Mouse (Mus musculus): ENCODE measurements around the gene Cabcoco1.

DNA sequence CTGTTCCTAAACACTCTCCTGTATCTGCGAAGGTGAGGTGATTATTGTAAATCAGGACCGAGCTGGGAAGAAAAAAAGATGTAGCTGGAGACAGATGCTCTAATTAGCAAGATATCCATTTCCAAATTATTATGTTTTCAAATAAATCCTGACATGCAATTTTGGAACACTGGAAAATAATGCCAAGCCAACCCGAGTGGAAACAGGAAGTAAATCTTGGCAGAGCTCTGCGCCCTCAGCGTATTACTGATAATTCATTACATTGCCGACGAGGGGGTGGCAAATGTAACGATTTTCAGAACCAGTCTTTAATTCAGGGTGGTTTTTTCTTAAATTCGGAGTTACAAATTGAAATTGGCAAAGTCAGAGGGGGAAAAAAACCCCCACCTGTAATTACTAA, 35.6 kb upstream of the Cabcoco1 start:
- TF ChIP-seq CTCF (IDR thresholded peaks at IDR 0.05; ENCODE audit: borderline replicate concordance, insufficient read depth, low read length) (no peak), POLR2A (IDR thresholded peaks at IDR 0.05; ENCODE audit: low read depth, low read length) (no peak)
